Mouse (Mus musculus) liver, adult (tissue): ENCODE results near the gene Polr3h.

Experiments used
- GATA4 ChIP-seq: IDR thresholded peaks from 2 replicates; pipeline ENCODE4 v1.6.1; 2014; ENCODE audit warnings: mild to moderate bottlenecking, low read length; ENCODE audit not compliant: insufficient replicate concordance

Polr3h gene

GRCm38 (mm10) chr15:81925760-81926445 is at the start of gene Polr3h:
Gene Polr3h (minus strand): TSS chr15:81926240.
- no peak; the same call in 1 of the 2 replicates for TF ChIP-seq GATA4

GRCm38 (mm10) chr15:81969173-81969572 is 43.1 kb upstream of the Polr3h start:
- no peak for TF ChIP-seq GATA4

DNA sequence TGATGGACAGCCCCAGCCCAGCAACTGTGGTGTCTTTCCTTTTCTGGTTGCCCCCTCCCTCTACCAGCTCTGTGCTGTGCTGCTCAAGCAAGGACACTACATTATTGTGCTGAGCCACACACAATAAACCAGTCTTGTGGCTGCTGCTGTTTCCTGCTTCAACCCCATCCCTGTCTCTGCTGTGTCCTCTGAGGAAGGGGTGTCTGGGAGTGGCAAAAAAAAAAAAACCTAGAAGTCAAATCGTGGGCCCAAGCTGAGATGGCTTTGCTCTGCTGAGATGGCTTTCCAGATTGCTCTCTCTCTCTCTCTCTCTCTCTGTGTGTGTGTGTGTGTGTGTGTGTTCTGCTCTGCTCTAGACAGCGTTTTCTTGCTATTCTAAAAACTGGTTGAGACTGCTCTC is 42.4 kb upstream of the Polr3h start:
- no peak for TF ChIP-seq GATA4

- no peak for TF ChIP-seq GATA4
Measured at GRCm38 (mm10) chr15:81967821-81968220, 41.8 kb upstream of the Polr3h start.

GRCm38 (mm10) chr15:81966062-81966829 is 40.2 kb upstream of the Polr3h start:
- no peak for TF ChIP-seq GATA4

DNA sequence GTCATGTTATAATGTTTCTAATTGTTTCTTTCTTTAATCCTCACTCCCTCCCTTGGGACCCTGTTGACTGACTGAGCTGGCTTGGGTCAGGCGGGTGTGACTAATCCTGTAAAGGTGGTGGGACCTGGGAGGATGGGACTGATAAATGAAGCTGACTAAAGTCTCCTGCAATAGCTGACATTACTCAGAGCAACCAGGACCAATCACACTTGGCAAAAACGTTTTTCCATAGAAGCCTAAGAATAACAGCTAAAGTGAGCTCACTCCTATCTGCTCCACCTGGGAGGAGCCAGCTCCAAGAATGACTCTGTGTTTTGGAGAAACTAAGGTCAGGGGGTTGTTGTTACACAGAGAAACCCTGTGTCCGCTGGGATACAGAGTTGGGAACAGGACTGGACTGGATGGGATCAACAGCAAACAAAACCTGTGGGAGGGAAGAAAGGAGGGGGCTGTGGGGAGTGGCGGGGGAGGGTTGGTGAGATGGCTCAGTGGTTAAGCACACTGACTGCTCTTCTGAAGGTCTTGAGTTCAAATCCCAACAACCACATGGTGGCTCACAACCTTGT is 39.0 kb upstream of the Polr3h start:
- TF ChIP-seq GATA4, result no peak

DNA sequence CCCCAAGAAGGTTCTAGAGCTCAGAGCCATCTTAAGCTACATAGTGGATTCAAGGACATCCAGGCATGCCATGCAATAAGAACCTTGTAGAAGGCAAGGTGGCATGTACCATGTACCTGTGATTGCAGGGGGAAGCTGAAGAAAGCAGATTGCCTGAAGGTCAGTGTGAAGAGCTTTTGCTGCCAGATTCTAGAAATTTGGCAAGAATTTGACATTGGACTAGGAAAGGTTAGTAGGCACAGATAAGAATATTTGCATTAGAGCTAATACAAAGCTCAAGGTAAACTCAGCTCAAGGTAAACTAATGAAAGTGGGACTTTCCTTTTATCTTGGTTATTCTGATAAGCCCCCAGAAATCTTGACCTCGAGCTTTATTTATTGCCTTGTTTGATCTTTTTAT is 38.2 kb upstream of the Polr3h start:
- TF ChIP-seq GATA4, result peak; percentile 89

GRCm38 (mm10) chr15:81961078-81961451 is 35.0 kb upstream of the Polr3h start:
- TF ChIP-seq GATA4, result no peak

GRCm38 (mm10) chr15:81960171-81961077 is 34.4 kb upstream of the Polr3h start, which contains the start of gene Pmm1:
Gene Pmm1 (minus strand): TSS chr15:81960930.
- peak; percentile 37; the same call in 1 of the 2 replicates for TF ChIP-seq GATA4

GRCm38 (mm10) chr15:81958906-81959305 is 32.9 kb upstream of the Polr3h start:
- no peak for TF ChIP-seq GATA4

- no peak for TF ChIP-seq GATA4
Measured at GRCm38 (mm10) chr15:81957598-81957997, 31.6 kb upstream of the Polr3h start.

DNA sequence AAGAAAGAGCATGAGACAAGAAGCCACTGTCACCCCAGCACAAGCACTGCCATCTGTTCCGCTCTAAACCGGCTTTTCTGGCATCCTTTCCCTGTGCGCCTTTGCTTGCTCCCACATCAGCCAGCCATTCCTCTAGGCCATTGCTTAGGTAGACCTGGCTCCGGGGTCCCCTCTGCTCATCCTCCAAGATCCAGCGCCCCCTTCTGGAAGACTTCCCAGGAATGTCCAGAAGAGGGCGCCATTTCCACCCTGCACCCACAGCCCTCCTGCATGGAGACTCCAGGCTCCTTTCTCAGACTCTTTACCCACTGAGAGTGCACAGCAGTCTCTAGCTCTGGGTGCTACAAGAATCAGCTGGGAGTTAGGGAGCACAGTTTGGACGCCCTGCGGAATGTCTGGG is 30.4 kb upstream of the Polr3h start:
- no peak for TF ChIP-seq GATA4

GRCm38 (mm10) chr15:81955414-81955813 is 29.4 kb upstream of the Polr3h start:
- TF ChIP-seq GATA4, result no peak

GRCm38 (mm10) chr15:81954716-81955115 is 28.7 kb upstream of the Polr3h start:
- no peak for TF ChIP-seq GATA4

DNA sequence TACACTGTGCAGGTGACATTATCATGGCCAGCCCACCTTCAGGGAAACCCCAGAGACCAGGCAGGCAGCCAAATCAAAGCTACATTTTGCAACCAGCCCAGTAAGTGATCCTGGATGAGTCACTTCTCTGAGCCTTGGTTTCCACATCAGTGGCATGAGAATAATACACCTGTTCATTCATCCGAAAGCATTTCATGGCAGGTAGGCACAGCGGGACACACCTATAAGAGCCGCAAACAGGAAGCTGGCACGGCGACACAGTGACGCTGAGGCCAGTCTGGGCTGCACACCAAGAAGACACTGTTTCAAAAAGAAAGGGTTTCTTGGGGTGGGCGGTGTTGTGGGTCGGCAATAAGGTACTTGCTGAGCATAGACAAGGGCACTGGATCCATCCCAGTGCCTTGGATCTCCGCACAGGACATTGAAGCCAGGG is 28.1 kb upstream of the Polr3h start:
- no peak for TF ChIP-seq GATA4
